Mouse (Mus musculus): ENCODE measurements at regions not wholly inside any gene's neighbourhood (a gene's known extent, or its start where the extent isn't known, plus 50 kb on each side); places are given as distances from the start of the nearest gene placed in this dataset.
"Not testable (repeated sequence)": the region's sequence is repeated elsewhere in the genome, so short reads cannot be mapped to it uniquely, and the experiment has no call there.

- peak; percentile 78 to 90 for DNase-seq
Observed at GRCm38 (mm10) chr10:96188168-96188567, 51.8 kb downstream of the Gm5426 start.

GRCm38 (mm10) chr10:96190168-96190987, 54.0 kb downstream of the Gm5426 start:
- no peak for DNase-seq

- DNase-seq, result peak; percentile 21 to 39
Observed at GRCm38 (mm10) chr10:96200932-96201641, 64.7 kb downstream of the Gm5426 start.

DNA sequence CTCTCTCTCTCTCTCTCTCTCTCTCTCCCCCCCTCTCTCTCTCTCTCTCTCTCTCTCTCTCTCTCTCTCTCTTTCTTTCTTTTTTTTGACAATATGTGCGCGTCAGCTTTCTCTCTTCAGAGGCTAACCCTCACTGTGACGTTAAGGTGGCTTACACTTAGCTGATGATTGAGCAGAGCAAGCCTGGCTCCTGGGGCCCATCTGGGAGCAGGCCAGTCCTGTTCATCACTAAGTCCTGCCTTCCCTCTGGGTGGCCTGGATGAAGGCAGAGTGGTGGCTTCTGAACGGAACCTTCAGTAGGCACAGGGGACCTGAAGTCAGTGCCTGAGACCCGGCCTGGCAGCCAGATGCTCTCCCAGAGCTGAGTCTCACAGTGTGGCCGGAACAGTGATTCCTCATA, 65.5 kb downstream of the Gm5426 start:
- no peak for DNase-seq

GRCm38 (mm10) chr10:96202871-96203270, 66.5 kb downstream of the Gm5426 start:
- DNase-seq, result no peak

GRCm38 (mm10) chr10:96204198-96204597, 67.8 kb downstream of the Gm5426 start:
- no peak for DNase-seq

DNA sequence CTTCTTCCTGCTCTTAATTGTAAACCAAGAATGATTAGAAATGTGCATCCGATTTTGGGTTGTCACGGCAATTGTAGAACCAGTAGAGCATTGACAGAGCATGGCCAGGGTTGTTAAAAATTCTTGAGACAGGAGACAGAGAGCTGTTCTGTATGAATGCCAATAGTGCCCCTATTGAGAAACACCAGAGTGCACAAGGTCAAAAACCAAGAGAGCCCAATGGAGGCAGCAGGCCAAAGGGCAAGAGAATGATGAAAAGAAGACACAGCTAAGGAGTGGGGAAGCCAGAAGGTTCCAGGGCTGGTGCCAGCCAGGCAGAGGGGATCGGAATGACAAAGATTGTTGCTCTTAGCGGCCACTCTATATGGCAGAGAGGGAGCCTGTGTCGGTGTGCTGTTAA, 72.8 kb downstream of the Gm5426 start:
- no peak for DNase-seq

- DNase-seq, result no peak
Observed at GRCm38 (mm10) chr10:96211189-96211588, 74.8 kb downstream of the Gm5426 start.

DNA sequence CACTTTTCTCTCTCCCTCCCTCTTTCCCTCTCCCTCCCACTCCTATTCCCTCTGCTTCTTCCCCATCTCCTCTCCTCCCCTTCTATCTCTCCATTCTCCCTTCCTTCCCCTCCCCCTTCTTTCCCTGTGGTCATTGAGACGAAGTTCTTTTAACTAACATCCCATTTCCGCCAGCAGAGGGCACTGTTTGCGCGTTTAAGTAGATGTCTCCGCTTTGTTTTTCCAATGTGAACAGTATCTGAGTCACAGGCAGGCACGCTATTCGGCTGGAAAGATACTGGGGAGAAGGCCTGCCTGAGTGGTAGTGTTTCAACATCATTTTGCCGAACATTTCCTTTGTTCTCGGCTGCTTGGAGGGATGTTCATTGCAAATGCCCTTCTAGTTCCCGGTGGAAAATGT, 77.5 kb downstream of the Gm5426 start:
- peak; percentile 92 to 97 for DNase-seq

GRCm38 (mm10) chr10:96214285-96214684, 77.9 kb downstream of the Gm5426 start:
- no peak for DNase-seq

DNA sequence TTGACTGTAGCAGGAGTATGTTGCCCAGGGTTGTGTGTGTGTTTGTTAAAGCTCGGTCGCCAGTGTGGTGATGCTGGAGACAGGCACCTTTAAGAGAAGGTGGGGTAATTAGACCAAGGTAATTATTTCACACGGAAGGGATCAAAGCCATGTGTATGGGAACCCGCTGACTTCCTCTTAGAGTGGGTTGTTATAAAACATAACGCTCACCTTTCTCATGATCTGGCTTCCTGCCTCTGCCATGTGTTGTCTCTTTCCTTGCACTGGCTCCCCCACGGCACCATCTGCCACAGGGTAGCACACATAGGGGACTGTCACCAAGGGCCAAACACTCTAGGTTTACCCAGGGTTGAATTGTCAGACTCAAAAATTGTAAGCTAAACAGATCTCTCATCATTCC, 78.5 kb downstream of the Gm5426 start:
- no peak for DNase-seq

DNA sequence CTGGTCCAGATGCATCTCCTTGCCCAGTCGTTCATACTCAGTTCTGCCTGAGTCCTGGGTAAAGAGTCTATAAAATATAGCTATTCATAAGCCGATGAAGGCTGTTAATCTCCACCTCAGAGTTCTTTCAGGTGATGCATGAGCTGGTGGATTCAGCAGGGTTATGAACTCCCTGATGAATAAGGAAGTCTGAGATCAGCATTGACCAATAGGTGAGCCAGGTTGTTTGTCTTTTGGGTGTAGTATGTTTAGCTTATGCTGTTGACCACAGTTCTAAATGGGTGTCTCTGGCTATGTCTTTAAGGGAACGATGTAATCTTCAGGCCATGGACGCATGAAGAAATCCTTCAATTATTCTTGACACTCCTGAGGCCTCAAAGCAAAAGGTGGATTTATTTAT, 84.3 kb downstream of the Gm5426 start:
- no peak for DNase-seq

- no peak for DNase-seq
Observed at GRCm38 (mm10) chr10:96230391-96230790, 94.0 kb downstream of the Gm5426 start.

GRCm38 (mm10) chr10:96231309-96231708, 94.9 kb downstream of the Gm5426 start:
- no peak for DNase-seq

- DNase-seq, result no peak
Observed at GRCm38 (mm10) chr10:96232889-96233288, 96.5 kb downstream of the Gm5426 start.

DNA sequence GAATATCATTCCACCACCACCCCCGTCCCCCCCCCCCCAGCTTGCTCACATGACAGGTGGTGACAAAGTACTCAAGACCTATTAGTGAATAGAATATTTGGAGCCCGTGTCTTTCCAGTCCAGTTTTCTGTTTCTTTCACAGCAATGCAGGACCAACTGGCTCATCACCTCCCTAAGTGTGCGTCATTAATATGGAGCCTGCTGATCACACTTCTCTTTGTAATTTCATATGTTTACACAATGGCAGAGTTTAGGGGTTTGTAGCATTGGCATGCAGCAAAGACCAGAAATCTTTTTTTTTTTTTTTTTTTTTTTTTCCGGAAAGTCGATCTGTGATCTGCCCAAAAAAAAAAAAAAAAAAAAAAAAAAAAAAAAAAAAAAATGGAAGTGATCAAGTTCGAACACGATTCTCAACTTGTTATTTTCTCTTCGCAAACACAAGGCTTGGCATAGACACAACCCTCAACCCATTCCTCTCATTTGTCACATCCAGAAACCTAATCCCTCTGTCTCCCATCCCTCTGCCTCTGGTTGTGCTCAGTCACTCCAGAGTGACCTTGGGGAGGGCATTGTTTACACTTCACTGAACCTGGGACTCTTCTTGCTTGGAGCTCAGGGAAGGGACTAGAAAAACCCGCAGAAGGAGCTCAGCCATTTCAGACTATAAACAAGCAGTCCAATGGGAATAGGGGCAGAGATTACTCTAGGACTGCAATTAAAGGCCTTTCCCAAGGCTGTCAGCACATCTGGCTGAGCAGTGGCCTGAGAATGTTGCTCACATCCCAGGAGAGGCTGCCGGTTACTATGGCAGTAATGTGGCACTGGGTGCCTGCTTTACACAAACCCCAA, 98.4 kb downstream of the Gm5426 start:
- peak in 1 of 2 experiments; percentile 27 for DNase-seq

DNA sequence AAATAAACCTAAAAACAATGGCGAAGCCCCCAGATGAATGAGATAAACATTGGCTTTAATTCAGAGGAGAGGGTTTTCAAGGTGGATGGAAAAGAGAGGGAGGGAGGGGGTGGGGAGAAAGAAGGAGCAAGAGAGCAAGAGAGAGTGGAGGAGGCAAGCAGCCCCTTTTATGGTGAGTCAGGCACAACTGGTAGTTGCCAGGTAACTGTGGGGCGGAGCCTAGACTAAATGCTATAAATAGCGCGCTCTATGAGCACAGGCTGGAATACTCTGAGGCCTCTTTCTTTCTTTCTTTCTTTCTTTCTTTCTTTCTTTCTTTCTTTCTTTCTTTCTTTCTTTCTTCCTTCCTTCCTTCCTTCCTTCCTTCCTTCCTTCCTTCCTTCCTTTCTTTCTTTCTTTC, 99.6 kb downstream of the Gm5426 start:
- DNase-seq, result not testable (repeated sequence)

DNA sequence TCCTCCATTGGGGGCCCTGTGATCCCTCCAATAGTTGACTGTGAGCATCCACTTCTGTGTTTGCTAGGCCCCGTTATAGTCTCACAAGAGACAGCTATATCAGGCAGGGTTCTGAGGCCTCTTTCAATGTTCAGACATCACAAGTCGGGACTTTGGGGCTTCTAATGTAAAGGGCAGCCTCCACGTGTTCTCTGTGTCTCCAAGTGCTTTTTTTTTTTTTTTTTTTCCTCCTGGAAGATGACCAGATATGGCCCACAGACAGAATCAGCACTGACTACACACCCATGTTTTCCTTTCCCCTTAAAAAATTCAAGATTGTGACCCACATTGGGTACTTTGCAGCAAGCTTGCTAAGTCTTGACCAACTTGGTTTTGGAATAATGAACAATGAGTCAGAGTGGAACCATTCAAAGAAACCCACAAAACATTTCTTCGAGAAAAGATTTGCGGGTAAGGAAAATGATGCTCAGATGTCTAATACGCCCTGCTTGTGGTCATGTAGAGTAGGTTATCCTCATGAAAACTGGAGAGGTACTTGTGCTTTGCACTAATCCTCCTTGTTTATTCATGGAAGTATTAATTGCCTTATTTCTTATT, 100.5 kb downstream of the Gm5426 start:
- no peak for DNase-seq

GRCm38 (mm10) chr10:96237572-96238130, 101.2 kb downstream of the Gm5426 start:
- DNase-seq, result no peak

DNA sequence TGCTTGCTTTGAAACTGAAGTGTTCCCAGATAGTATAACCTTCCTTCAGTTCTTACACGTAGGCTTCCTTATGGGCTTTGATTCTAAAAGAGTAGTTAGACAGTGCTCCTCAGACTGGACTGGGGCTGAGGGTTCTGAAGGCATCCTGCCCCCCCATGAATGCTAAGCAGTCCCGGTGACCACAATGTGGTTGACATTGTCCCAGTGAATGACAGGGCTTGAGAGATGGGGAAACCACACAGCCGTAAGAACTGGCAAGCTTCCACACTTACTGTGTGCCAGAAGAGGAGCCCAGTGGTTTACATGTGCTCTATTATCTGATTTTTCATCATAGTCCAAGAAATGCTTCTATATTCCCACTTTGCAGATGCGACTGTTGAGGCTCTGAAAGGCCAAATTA, 101.8 kb downstream of the Gm5426 start:
- peak in 1 of 2 experiments; percentile 42 for DNase-seq

GRCm38 (mm10) chr10:96238850-96239249, 102.4 kb downstream of the Gm5426 start:
- peak in 1 of 2 experiments; percentile 41 for DNase-seq

DNA sequence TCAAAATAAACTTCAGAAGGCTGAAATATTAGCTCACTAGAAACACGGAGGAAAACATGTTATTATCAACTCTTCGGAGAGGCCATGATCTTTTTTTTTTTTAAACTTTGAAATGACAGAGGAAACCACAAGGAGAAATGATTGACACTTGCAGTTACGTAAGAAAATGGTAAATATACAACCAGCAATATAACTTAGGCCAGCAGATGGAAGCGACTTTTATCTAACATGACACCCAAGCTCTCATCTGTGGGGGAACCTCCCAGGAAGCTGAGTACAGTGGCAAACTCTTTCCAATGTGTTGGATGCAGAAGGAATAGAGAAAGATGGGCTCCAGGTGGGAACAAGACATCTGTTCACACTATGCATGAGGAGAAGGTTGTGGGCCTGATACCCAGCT, 104.2 kb downstream of the Gm5426 start:
- DNase-seq, result no peak

All from heart, adult 18-20 months (tissue).